Mouse (Mus musculus) limb, embryonic 15.5 days (tissue): Measurements from ENCODE around the gene Mapk1ip1l. TPM values are rescaled to one million over a fixed set of nuclear protein-coding genes. Genes with fewer than 3 reads are reported as not detected.
"Not testable (repeated sequence)": the region's sequence is repeated elsewhere in the genome, so short reads cannot be mapped to it uniquely, and the experiment has no call there.

Source experiments
- ATAC-seq: fragments of 200-750 bp; cut with Nextera tagmentation; 2 replicates; pipeline ENCODE4 v1.8.0; 2017; ENCODE audit warnings: low read depth, moderate TSS enrichment; ENCODE audit not compliant: insufficient number of reproducible peaks, low FRiP score, low TSS enrichment
- H3K27ac ChIP-seq: fragments of 300-500 bp; sonication (generic); 2 replicates; pipeline ENCODE4 v1.5.1; 2015; ENCODE audit warnings: moderate library complexity, mild to moderate bottlenecking, inconsistent platforms
- H3K27me3 ChIP-seq: fragments of 300-500 bp; sonication (generic); 2 replicates; pipeline ENCODE4 v1.6.1; 2015; ENCODE audit warnings: inconsistent platforms
- H3K36me3 ChIP-seq: fragments of 300-500 bp; sonication (generic); 2 replicates; pipeline ENCODE4 v1.6.1; 2015; ENCODE audit warnings: inconsistent platforms
- H3K4me1 ChIP-seq: fragments of 300-500 bp; sonication (generic); 2 replicates; pipeline ENCODE4 v1.6.1; 2015; ENCODE audit warnings: inconsistent platforms
- H3K4me2 ChIP-seq: fragments of 300-500 bp; sonication (generic); 2 replicates; pipeline ENCODE4 v1.6.1; 2015; ENCODE audit warnings: mild to moderate bottlenecking, inconsistent platforms
- H3K4me3 ChIP-seq: fragments of 300-500 bp; sonication (generic); 2 replicates; pipeline ENCODE4 v1.5.1; 2015; ENCODE audit warnings: mild to moderate bottlenecking, inconsistent platforms
- H3K9ac ChIP-seq: fragments of 300-500 bp; sonication (generic); 2 replicates; pipeline ENCODE4 v1.6.1; 2015; ENCODE audit warnings: inconsistent platforms
- H3K9me3 ChIP-seq: fragments of 300-500 bp; sonication (generic); 2 replicates; pipeline ENCODE4 v1.6.1; 2016; ENCODE audit warnings: inconsistent platforms
- WGBS: fragments of 180-500 bp; shearing (Covaris S2); methylation state at CpG from one replicate; pipeline ENCODE4 v1.1.7; 2015; 5-methylcytosine and 5-hydroxymethylcytosine counted together
- polyA plus RNA-seq: library from polyadenylated mRNA; unstranded; fragments of >200 nt; fragmentation: Nextera tagmentation; extraction: Ambion mirVana; gene quantifications from 2 replicates; pipeline ENCODE4 v1.2.1, GENCODE M21; 2015

The Mapk1ip1l gene
- polyA plus RNA-seq, 1 experiment from 2014 or later: 60.4 TPM

GRCm38 (mm10) chr14:47305933-47306332 lies 7.9 kb downstream of the Mapk1ip1l start:
- peaks cover 36% of the 10 kb centered on the region for H3K36me3 ChIP-seq
- WGBS: 80% methylated on average over 4 of the region's 4 CpGs
- no peak for ATAC-seq

GRCm38 (mm10) chr14:47307669-47308068 lies 9.6 kb downstream of the Mapk1ip1l start:
- H3K36me3 ChIP-seq: peaks cover 45% of the 10 kb centered on the region
- H3K27me3 ChIP-seq: no peaks in the 10 kb centered on the region
- H3K4me2 ChIP-seq: no peak overlapping the region
- no peak overlapping the region for H3K27ac ChIP-seq
- H3K4me1 ChIP-seq: peaks cover 6% of the 10 kb centered on the region; the same call in 1 of the 2 replicates
- 85% methylated on average over 3 of the region's 3 CpGs for WGBS
- no peak overlapping the region for H3K4me3 ChIP-seq
- no peaks in the 10 kb centered on the region for H3K9me3 ChIP-seq
- ATAC-seq: no peak
- H3K9ac ChIP-seq: no peak overlapping the region

More at GRCm38 (mm10) chr14:47305933-47306332, 7.9 kb downstream of the Mapk1ip1l start:
- Histone ChIP-seq H3K27ac (no peak overlapping the region), H3K4me1 (peaks cover 6% of the 10 kb centered on the region; the same call in 1 of the 2 replicates), H3K9me3 (no peaks in the 10 kb centered on the region), H3K4me2 (no peak overlapping the region), H3K9ac (no peak overlapping the region), H3K4me3 (no peak overlapping the region), H3K27me3 (no peaks in the 10 kb centered on the region)

DNA sequence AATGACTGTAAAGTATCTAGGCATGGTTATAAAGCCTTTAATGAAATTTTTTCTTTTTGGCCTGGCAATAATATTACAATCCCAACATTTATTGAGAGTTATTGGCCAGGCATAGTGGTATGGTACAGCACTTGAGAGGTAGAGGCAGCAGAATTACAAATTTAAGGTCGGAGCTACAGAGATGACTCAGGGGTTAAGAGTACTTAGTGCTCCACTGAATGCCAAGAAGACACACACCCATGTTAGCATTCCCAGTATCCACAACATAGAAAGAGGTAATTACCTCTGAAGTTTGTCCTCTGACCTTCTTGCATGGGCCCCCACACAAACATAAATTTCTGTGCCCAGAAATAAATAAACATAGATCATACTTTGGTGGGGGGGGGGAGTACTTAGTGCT lies 11.0 kb downstream of the Mapk1ip1l start:
- Histone ChIP-seq H3K27me3 (no peaks in the 10 kb centered on the region), H3K36me3 (peaks cover 55% of the 10 kb centered on the region), H3K9me3 (no peaks in the 10 kb centered on the region), H3K9ac (no peak overlapping the region), H3K4me3 (no peak overlapping the region), H3K4me1 (no peaks in the 10 kb centered on the region), H3K4me2 (no peak overlapping the region), H3K27ac (no peak overlapping the region)
- WGBS: 81% methylated on average over 1 of the region's 1 CpGs
- ATAC-seq: no peak

- no peak overlapping the region for H3K27ac ChIP-seq
- WGBS: 94% methylated on average over 18 of the region's 18 CpGs
- H3K4me3 ChIP-seq: no peak overlapping the region
- no peak overlapping the region for H3K9ac ChIP-seq
- no peak for ATAC-seq
- H3K9me3 ChIP-seq: no peaks in the 10 kb centered on the region
- no peak overlapping the region for H3K4me2 ChIP-seq
- no peaks in the 10 kb centered on the region for H3K27me3 ChIP-seq
- no peaks in the 10 kb centered on the region for H3K4me1 ChIP-seq
- peaks cover 57% of the 10 kb centered on the region for H3K36me3 ChIP-seq
Measured at GRCm38 (mm10) chr14:47310342-47311181, 12.5 kb downstream of the Mapk1ip1l start.

GRCm38 (mm10) chr14:47319362-47319761 lies 21.3 kb downstream of the Mapk1ip1l start:
- ATAC-seq: no peak
- WGBS: 91% methylated on average over 5 of the region's 5 CpGs
- H3K36me3 ChIP-seq: peaks cover 54% of the 10 kb centered on the region

GRCm38 (mm10) chr14:47321581-47321980 lies 23.5 kb downstream of the Mapk1ip1l start:
- H3K4me3 ChIP-seq, H3K4me2 ChIP-seq, H3K9ac ChIP-seq, H3K27ac ChIP-seq, H3K27me3 ChIP-seq, H3K9me3 ChIP-seq, ATAC-seq, H3K4me1 ChIP-seq: not testable (repeated sequence)
- WGBS: 94% methylated on average over 7 of the region's 8 CpGs
- H3K36me3 ChIP-seq: peaks cover 45% of the 10 kb centered on the region

More at GRCm38 (mm10) chr14:47319362-47319761, 21.3 kb downstream of the Mapk1ip1l start:
- Histone ChIP-seq H3K9me3 (no peaks in the 10 kb centered on the region), H3K9ac (no peak overlapping the region), H3K4me2 (no peak overlapping the region), H3K27me3 (no peaks in the 10 kb centered on the region), H3K27ac (no peak overlapping the region), H3K4me1 (no peaks in the 10 kb centered on the region), H3K4me3 (no peak overlapping the region)

DNA sequence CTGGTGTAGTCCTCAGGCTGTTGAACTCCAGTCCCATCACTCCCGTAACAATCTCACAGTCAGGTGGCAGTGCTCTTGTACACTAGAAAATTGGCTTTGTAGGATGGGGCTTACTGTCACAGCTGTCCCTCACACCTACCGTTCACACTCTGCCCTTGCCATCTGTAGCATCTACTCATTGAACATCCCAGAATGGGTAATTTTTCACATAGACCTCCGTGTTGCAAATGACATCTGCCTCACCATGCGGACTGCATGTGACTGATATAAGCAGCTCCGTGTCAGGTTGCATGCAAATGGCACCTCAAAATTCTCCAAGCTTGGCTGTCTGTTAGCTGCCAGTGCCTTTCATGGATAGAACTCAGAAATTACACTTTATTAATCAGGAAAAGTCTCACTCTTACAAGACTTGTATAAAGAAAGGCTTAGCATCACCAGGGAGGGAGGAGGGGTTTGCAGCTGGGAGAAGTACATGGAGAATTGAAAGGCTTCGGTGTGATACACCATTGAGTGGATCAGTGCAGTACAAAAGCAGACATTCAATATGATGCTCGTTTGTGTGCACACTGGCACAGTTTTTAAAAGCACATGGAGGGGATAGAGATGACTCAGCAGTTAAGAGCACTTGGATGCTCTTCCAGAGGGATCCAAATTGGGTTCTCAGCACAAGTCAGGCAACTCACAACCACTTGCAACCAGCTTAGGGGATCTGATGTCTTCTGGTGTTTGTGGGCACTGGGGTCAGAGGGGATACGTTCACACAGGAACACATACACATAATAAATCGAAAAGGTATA lies 28.1 kb downstream of the Mapk1ip1l start:
- Histone ChIP-seq H3K4me3 (no peak overlapping the region), H3K4me2 (no peak overlapping the region), H3K9me3 (no peaks in the 10 kb centered on the region), H3K4me1 (peaks cover 4% of the 10 kb centered on the region; the same call in 1 of the 2 replicates), H3K27me3 (no peaks in the 10 kb centered on the region), H3K27ac (no peak overlapping the region), H3K36me3 (peaks cover 22% of the 10 kb centered on the region), H3K9ac (no peak overlapping the region)
- 83% methylated on average over 9 of the region's 9 CpGs for WGBS
- no peak for ATAC-seq

DNA sequence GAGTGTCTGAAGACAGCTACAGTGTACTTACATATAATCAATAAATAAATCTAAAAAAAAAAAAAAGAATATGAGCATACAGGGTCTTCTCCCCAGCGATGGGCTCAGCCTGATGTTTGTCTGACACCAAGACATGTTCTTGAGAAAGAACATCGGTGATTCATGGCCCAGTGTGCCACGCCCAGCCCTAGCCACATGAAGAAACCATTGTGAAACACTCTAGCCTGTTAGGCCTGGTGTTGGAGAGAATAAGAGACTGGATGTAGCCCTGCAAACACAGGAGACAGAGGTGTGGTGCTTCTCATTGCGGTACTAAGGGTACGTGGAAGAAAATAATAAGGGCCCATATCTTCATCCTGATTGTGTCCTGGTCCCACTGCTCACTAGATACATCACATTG lies 29.3 kb downstream of the Mapk1ip1l start:
- ATAC-seq: no peak

DNA sequence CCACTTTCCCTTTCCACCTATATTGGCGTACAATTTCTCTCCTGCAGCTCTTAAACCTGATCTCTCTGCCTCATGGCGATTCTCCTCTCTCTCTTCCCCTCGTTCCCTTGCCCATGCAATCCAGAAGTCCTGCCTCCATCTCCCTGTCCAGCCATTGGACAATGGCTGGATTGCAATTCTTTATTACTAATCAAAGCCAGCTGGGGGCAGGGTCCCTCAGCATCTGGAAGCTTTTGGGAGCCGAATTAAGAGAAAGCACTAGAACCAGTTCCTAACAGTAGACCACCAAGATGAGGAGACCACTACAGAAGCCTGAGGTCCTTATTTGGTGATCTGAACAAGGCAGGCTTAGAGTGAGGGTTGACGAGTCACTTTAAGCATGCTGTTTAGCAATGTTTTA lies 33.9 kb downstream of the Mapk1ip1l start:
- H3K4me2 ChIP-seq: no peak overlapping the region
- WGBS: 34% methylated on average over 5 of the region's 5 CpGs
- H3K4me3 ChIP-seq: no peak overlapping the region
- no peaks in the 10 kb centered on the region for H3K9me3 ChIP-seq
- H3K4me1 ChIP-seq: peaks cover 4% of the 10 kb centered on the region; the same call in 1 of the 2 replicates
- H3K9ac ChIP-seq: no peak overlapping the region
- H3K27me3 ChIP-seq: no peaks in the 10 kb centered on the region
- no peak overlapping the region for H3K27ac ChIP-seq
- H3K36me3 ChIP-seq: no peaks in the 10 kb centered on the region
- ATAC-seq: no peak

More for the DNA sequence above, 29.3 kb downstream of the Mapk1ip1l start:
- Histone ChIP-seq H3K4me2 (no peak overlapping the region), H3K9ac (no peak overlapping the region), H3K4me3 (no peak overlapping the region), H3K36me3 (peaks cover 19% of the 10 kb centered on the region), H3K27ac (peak overlapping the region; percentile 54; the same call in 1 of the 2 replicates), H3K4me1 (peaks cover 4% of the 10 kb centered on the region; the same call in 1 of the 2 replicates), H3K9me3 (no peaks in the 10 kb centered on the region), H3K27me3 (no peaks in the 10 kb centered on the region)
- WGBS: 86% methylated on average over 5 of the region's 5 CpGs

GRCm38 (mm10) chr14:47334819-47335218 lies 36.8 kb downstream of the Mapk1ip1l start:
- H3K4me1 ChIP-seq: no peaks in the 10 kb centered on the region
- H3K27ac ChIP-seq: no peak overlapping the region
- no peak overlapping the region for H3K9ac ChIP-seq
- no peaks in the 10 kb centered on the region for H3K27me3 ChIP-seq
- no peak for ATAC-seq
- H3K9me3 ChIP-seq: no peaks in the 10 kb centered on the region
- H3K4me3 ChIP-seq: no peak overlapping the region
- H3K36me3 ChIP-seq: no peaks in the 10 kb centered on the region
- WGBS: 74% methylated on average over 4 of the region's 4 CpGs
- H3K4me2 ChIP-seq: no peak overlapping the region

- Histone ChIP-seq H3K27me3 (no peaks in the 10 kb centered on the region), H3K9ac (no peak overlapping the region), H3K4me2 (no peak overlapping the region), H3K4me1 (no peaks in the 10 kb centered on the region), H3K36me3 (no peaks in the 10 kb centered on the region), H3K9me3 (no peaks in the 10 kb centered on the region), H3K4me3 (no peak overlapping the region), H3K27ac (no peak overlapping the region)
- ATAC-seq: no peak
- WGBS: 38% methylated on average over 3 of the region's 3 CpGs
Measured at GRCm38 (mm10) chr14:47335300-47335699, 37.2 kb downstream of the Mapk1ip1l start.
